Mouse (Mus musculus): ENCODE measurements at regions not wholly inside any gene's neighbourhood (a gene's known extent, or its start where the extent isn't known, plus 50 kb on each side); places are given as distances from the start of the nearest gene placed in this dataset.

- TF ChIP-seq CTCF (IDR thresholded peaks at IDR 0.05; ENCODE audit: control insufficient read depth, insufficient read depth, insufficient read length) (no peak), MAX (IDR thresholded peaks at IDR 0.05) (no peak), FOSL1 (IDR thresholded peaks at IDR 0.05; ENCODE audit: insufficient read depth, low read length, poor library complexity, severe bottlenecking) (no peak), MYOD1 (IDR thresholded peaks at IDR 0.05; ENCODE audit: control insufficient read depth, insufficient read length, low read depth) (no peak), CEBPB (IDR thresholded peaks at IDR 0.05; ENCODE audit: low read depth) (no peak), MYOG (IDR thresholded peaks at IDR 0.05; ENCODE audit: control insufficient read depth, extremely low read depth, insufficient read length) (no peak)
Observed at GRCm38 (mm10) chr7:138657076-138657475, 188.8 kb upstream of the Ppp2r2d start.

Data from C2C12 (cell line).